Mouse (Mus musculus): Measurements from ENCODE around the gene Pbrm1.

Gene Pbrm1

GRCm38 (mm10) chr14:31018860-31019291 lies at the start of gene Pbrm1, which contains the start of gene Gnl3:
Gene Pbrm1, plus strand, starts transcription at chr14:31019138.
Gene Gnl3, minus strand, starts transcription at chr14:31019152.
- peak; percentile 86 for DNase-seq (ENCODE audit: low read depth)

GRCm38 (mm10) chr14:30974204-30974603 lies 44.7 kb upstream of the Pbrm1 start:
- no peak for DNase-seq (ENCODE audit: low read depth)

GRCm38 (mm10) chr14:30976222-30976621 lies 42.7 kb upstream of the Pbrm1 start:
- no peak for DNase-seq (ENCODE audit: low read depth)

- no peak for DNase-seq (ENCODE audit: low read depth)
Observed at GRCm38 (mm10) chr14:30996417-30996816, 22.5 kb upstream of the Pbrm1 start.

- no peak for DNase-seq (ENCODE audit: low read depth)
Observed at GRCm38 (mm10) chr14:31000356-31000755, 18.6 kb upstream of the Pbrm1 start.

- DNase-seq (ENCODE audit: low read depth), result no peak
Observed at GRCm38 (mm10) chr14:31000816-31001306, 18.1 kb upstream of the Pbrm1 start.

- no peak for DNase-seq (ENCODE audit: low read depth)
Observed at GRCm38 (mm10) chr14:31001307-31002205, 17.4 kb upstream of the Pbrm1 start, which contains the start of the genes Glt8d1 and Spcs1. Gene Glt8d1, plus strand, starts transcription at chr14:31001400. Gene Spcs1, minus strand, starts transcription at chr14:31001672.

GRCm38 (mm10) chr14:31004527-31004926 lies 14.4 kb upstream of the Pbrm1 start:
- no peak for DNase-seq (ENCODE audit: low read depth)

- DNase-seq (ENCODE audit: low read depth), result no peak
Observed at GRCm38 (mm10) chr14:31006779-31007178, 12.2 kb upstream of the Pbrm1 start.

GRCm38 (mm10) chr14:31011588-31011987 lies 7.3 kb upstream of the Pbrm1 start:
- no peak for DNase-seq (ENCODE audit: low read depth)

GRCm38 (mm10) chr14:31013928-31014327 lies 5.0 kb upstream of the Pbrm1 start:
- DNase-seq (ENCODE audit: low read depth), result no peak

GRCm38 (mm10) chr14:31016063-31016462 lies 2.9 kb upstream of the Pbrm1 start:
- no peak for DNase-seq (ENCODE audit: low read depth)

GRCm38 (mm10) chr14:31017854-31018253 lies 1.1 kb upstream of the Pbrm1 start:
- DNase-seq (ENCODE audit: low read depth), result no peak

GRCm38 (mm10) chr14:31019331-31020205 lies 630 bp downstream of the Pbrm1 start:
- DNase-seq (ENCODE audit: low read depth), result peak; percentile 60

- DNase-seq (ENCODE audit: low read depth), result no peak
Observed at GRCm38 (mm10) chr14:31022579-31022978, 3.6 kb downstream of the Pbrm1 start.

- DNase-seq (ENCODE audit: low read depth), result no peak
Observed at GRCm38 (mm10) chr14:31025785-31026184, 6.8 kb downstream of the Pbrm1 start.

- DNase-seq (ENCODE audit: low read depth), result no peak
Observed at GRCm38 (mm10) chr14:31045296-31045695, 26.4 kb downstream of the Pbrm1 start.

GRCm38 (mm10) chr14:31045817-31046216 lies 26.9 kb downstream of the Pbrm1 start:
- DNase-seq (ENCODE audit: low read depth), result peak; percentile 6

- DNase-seq (ENCODE audit: low read depth), result no peak
Observed at GRCm38 (mm10) chr14:31062277-31062676, 43.3 kb downstream of the Pbrm1 start.

GRCm38 (mm10) chr14:31069086-31069733 lies 50.3 kb downstream of the Pbrm1 start:
- DNase-seq (ENCODE audit: low read depth), result no peak

- DNase-seq (ENCODE audit: low read depth), result no peak
Observed at GRCm38 (mm10) chr14:31078597-31079208, 59.8 kb downstream of the Pbrm1 start.
